Mouse (Mus musculus) midbrain, embryonic 15.5 days (tissue): Measurements from ENCODE around the gene Fam53a. TPM values are rescaled to one million over a fixed set of nuclear protein-coding genes. Genes with fewer than 3 reads are reported as not detected.

Experiments used
- ATAC-seq: fragments of 200-750 bp; cut with Nextera tagmentation; replicated peaks from 2 replicates; pipeline ENCODE4 v1.8.0; 2017; ENCODE audit warnings: moderate TSS enrichment
- H3K27ac ChIP-seq: fragments of 300-500 bp; sonication (generic); 2 replicates; pipeline ENCODE4 v1.5.1; 2015; ENCODE audit warnings: mild to moderate bottlenecking, inconsistent platforms
- H3K27me3 ChIP-seq: fragments of 300-500 bp; sonication (generic); replicated peaks from 2 replicates; pipeline ENCODE4 v1.6.1; 2015; ENCODE audit warnings: inconsistent platforms
- H3K36me3 ChIP-seq: fragments of 300-500 bp; sonication (generic); replicated peaks from 2 replicates; pipeline ENCODE4 v1.6.1; 2015; ENCODE audit warnings: inconsistent platforms
- H3K4me1 ChIP-seq: fragments of 300-500 bp; sonication (generic); 2 replicates; pipeline ENCODE4 v1.6.1; 2015; ENCODE audit warnings: inconsistent platforms
- H3K4me2 ChIP-seq: fragments of 300-500 bp; sonication (generic); 2 replicates; pipeline ENCODE4 v1.6.1; 2015; ENCODE audit warnings: inconsistent platforms, mild to moderate bottlenecking, moderate library complexity
- H3K4me3 ChIP-seq: fragments of 300-500 bp; sonication (generic); 2 replicates; pipeline ENCODE4 v1.5.1; 2015; ENCODE audit warnings: mild to moderate bottlenecking, inconsistent platforms
- H3K9ac ChIP-seq: fragments of 300-500 bp; sonication (generic); 2 replicates; pipeline ENCODE4 v1.6.1; 2015; ENCODE audit warnings: mild to moderate bottlenecking, inconsistent platforms
- H3K9me3 ChIP-seq: fragments of 300-500 bp; sonication (generic); 2 replicates; pipeline ENCODE4 v1.6.1; 2016; ENCODE audit warnings: inconsistent platforms
- WGBS: fragments of 180-500 bp; shearing (Covaris S2); methylation state at CpG from one replicate; pipeline ENCODE4 v1.1.7; 2015; ENCODE audit warnings: mixed read lengths; 5-methylcytosine and 5-hydroxymethylcytosine counted together
- polyA plus RNA-seq: library from polyadenylated mRNA; unstranded; fragments of >200 nt; fragmentation: Nextera tagmentation; extraction: Ambion mirVana; gene quantifications from 2 replicates; pipeline ENCODE4 v1.2.1, GENCODE M21; 2015

The Fam53a gene
- polyA plus RNA-seq, 1 experiment from 2014 or later: 31.5 TPM

DNA sequence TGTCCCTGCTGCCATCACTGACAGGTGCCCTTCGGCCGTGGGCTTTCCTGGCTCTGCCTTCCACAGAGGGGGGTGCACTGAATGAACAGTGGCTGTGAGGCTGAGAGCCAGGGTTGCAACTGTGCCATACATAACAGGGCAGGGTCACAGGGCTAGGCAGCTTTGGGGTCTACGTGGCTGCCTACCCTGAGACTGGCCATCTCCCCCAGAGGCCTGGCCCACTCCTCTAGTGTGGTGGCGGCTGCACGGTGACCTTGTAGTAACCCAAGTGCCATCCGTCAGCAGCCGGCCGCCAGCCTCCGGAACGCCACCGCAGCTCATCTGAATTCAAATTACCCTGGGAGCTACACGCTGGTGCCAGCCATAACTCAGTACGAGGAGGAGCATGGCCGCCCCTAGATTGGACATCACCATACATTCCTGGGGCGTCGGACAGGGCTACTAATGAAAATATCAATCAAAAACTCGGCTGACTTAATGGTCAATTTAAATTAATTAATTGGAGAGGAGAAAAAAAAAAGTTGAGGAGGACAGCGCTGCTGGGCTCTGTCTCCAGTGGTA, 41.9 kb downstream of the Fam53a start:
- Histone ChIP-seq H3K27me3 (no peaks in the 10 kb centered on the region), H3K9me3 (no peaks in the 10 kb centered on the region), H3K4me2 (no peak overlapping the region), H3K27ac (no peak overlapping the region), H3K4me3 (no peak overlapping the region), H3K9ac (no peak overlapping the region), H3K36me3 (no peaks in the 10 kb centered on the region), H3K4me1 (no peaks in the 10 kb centered on the region)
- ATAC-seq: no peak
- 80% methylated on average over 18 of the region's 18 CpGs for WGBS

- no peak overlapping the region for H3K9ac ChIP-seq
- H3K27me3 ChIP-seq: no peaks in the 10 kb centered on the region
- H3K27ac ChIP-seq: no peak overlapping the region
- WGBS: 69% methylated on average over 1 of the region's 1 CpGs
- H3K9me3 ChIP-seq: no peaks in the 10 kb centered on the region
- H3K4me3 ChIP-seq: no peak overlapping the region
- no peak overlapping the region for H3K4me2 ChIP-seq
- H3K36me3 ChIP-seq: no peaks in the 10 kb centered on the region
- H3K4me1 ChIP-seq: no peaks in the 10 kb centered on the region
- ATAC-seq: no peak
Observed at GRCm38 (mm10) chr5:33580336-33580735, 49.1 kb downstream of the Fam53a start.

GRCm38 (mm10) chr5:33574207-33574606, 55.2 kb downstream of the Fam53a start:
- Histone ChIP-seq H3K27ac (no peak overlapping the region), H3K36me3 (no peaks in the 10 kb centered on the region), H3K4me3 (no peak overlapping the region), H3K9ac (no peak overlapping the region), H3K9me3 (no peaks in the 10 kb centered on the region), H3K4me1 (no peaks in the 10 kb centered on the region), H3K4me2 (no peak overlapping the region), H3K27me3 (no peaks in the 10 kb centered on the region)
- WGBS: 91% methylated on average over 4 of the region's 4 CpGs
- no peak for ATAC-seq

DNA sequence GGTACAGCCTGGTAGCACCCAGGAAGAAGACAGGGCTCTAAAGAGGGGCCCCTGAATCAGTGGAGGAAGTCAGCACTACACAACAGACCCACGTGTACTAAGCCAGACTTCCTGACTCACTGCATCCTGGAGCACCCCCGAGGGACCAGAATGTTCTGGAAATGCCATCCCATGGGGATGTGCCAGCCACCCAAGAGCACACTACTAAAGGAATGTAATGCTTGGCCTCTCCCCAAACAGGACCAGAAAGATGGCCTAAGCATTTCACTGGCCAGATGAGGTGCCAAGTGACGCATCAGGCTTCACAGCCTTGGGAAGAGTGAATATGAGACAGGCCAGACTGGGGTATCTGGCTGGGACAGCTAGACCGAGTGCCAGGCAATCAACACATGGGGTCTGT, 63.5 kb downstream of the Fam53a start:
- H3K27me3 ChIP-seq: no peaks in the 10 kb centered on the region
- H3K9me3 ChIP-seq: no peaks in the 10 kb centered on the region
- no peak overlapping the region for H3K9ac ChIP-seq
- no peak overlapping the region for H3K4me3 ChIP-seq
- no peaks in the 10 kb centered on the region for H3K36me3 ChIP-seq
- no peaks in the 10 kb centered on the region for H3K4me1 ChIP-seq
- ATAC-seq: no peak
- no peak overlapping the region for H3K4me2 ChIP-seq
- 86% methylated on average over 4 of the region's 4 CpGs for WGBS
- H3K27ac ChIP-seq: no peak overlapping the region

DNA sequence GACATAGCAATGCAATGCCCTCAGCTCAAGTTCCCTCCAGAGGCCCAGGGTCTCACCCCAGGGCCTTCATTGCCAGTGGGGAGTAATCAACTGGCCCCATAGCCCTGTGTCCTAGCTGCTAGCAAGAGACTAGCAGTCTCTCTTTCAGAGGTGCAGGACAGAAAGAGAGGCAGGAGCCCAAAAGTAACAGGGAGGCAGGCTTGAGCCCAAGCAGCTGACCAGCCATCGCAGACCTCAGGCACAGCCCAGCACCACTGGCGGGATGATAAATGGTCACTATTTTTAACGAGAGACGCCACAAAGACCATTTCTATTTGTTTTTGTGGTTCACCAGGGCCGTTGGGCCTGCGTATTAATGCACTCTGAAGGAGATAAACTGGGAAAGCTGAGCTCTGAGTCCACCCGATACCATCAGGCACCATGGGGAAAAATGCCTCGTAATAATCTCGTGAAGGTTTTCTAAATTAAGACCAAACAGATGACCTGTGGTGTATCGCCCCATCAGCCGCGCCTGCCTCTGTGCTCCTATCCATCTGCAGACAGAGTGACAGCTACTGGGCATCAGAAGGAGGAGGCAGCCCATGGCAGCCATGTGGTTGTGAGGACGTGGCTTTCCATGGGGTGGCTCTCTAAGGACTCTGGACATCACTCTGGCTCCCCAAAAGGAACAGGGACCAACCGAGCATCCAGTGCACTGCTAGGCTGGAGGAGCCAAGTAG, 73.0 kb downstream of the Fam53a start:
- Histone ChIP-seq H3K36me3 (no peaks in the 10 kb centered on the region), H3K4me1 (no peaks in the 10 kb centered on the region), H3K4me3 (no peak overlapping the region), H3K9ac (no peak overlapping the region), H3K27ac (no peak overlapping the region), H3K27me3 (no peaks in the 10 kb centered on the region), H3K4me2 (no peak overlapping the region), H3K9me3 (no peaks in the 10 kb centered on the region)
- no peak for ATAC-seq
- WGBS: 81% methylated on average over 14 of the region's 14 CpGs

Other genes with a start within 250 kb of the Fam53a start
- 0.33 TPM in 1 of 2 replicates, not detected in the other for gene Nkx1-1, start 195.7 kb downstream of the Fam53a start, polyA plus RNA-seq
- gene Gm9903, start 290 bp upstream of the Fam53a start, polyA plus RNA-seq: 0.47 and 0.77 TPM in 2 replicates
- gene Slbp, start 22.9 kb upstream of the Fam53a start, polyA plus RNA-seq: 109 and 110 TPM in 2 replicates
- gene Tacc3, start 28.5 kb upstream of the Fam53a start, polyA plus RNA-seq: 27.9 and 32.2 TPM in 2 replicates
- 31.1 and 32.0 TPM in 2 replicates for gene Tmem129, start 28.8 kb upstream of the Fam53a start, polyA plus RNA-seq
- 20.9 and 21.4 TPM in 2 replicates for gene Fgfr3, start 92.0 kb upstream of the Fam53a start, polyA plus RNA-seq
- gene Letm1, start 153.2 kb upstream of the Fam53a start, polyA plus RNA-seq: 75.4 and 75.9 TPM in 2 replicates
- 78.6 and 81.6 TPM in 2 replicates for gene Nsd2, start 191.1 kb upstream of the Fam53a start, polyA plus RNA-seq